Mouse (Mus musculus) ES-E14 (cell line): Measurements from ENCODE around the gene Fermt2. TPM values are rescaled to one million over a fixed set of nuclear protein-coding genes. Genes with fewer than 3 reads are reported as not detected.

ENCODE experiments used
- DNase-seq: peaks from one replicate; pipeline ENCODE4 v3.0.0-alpha.2; 2013; ENCODE audit warnings: low read depth, low spot score
- H3K27ac ChIP-seq: 2 replicates; pipeline ENCODE4 v1.5.1; 2012; ENCODE audit warnings: low read depth, mild to moderate bottlenecking, low read length, moderate library complexity, mixed read lengths; ENCODE audit not compliant: poor library complexity, insufficient read depth, severe bottlenecking
- H3K36me3 ChIP-seq: 2 replicates; pipeline ENCODE4 v1.6.1; 2012; ENCODE audit warnings: mild to moderate bottlenecking, low read length, moderate library complexity, mixed read lengths; ENCODE audit not compliant: control insufficient read depth, poor library complexity, insufficient read depth, severe bottlenecking
- H3K4me1 ChIP-seq, 2 experiments: fragments of 150-350 bp in 1 of 2; sonication (generic) in 1 of 2; 2 replicates each; pipeline ENCODE4 v1.6.1; 2012; ENCODE audit warnings: low read length in 2 of 2, mild to moderate bottlenecking in 1 of 2, mixed read lengths in 1 of 2; ENCODE audit not compliant: control insufficient read depth in 2 of 2, insufficient read depth in 2 of 2, poor library complexity in 1 of 2
- H3K4me3 ChIP-seq, 2 experiments: fragments of 150-350 bp in 1 of 2; sonication (generic) in 1 of 2; 2 replicates each; pipeline ENCODE4 v1.5.1; 2012; ENCODE audit warnings: low read length in 2 of 2, low read depth in 1 of 2, mild to moderate bottlenecking in 1 of 2, mixed read lengths in 1 of 2; ENCODE audit not compliant: insufficient read depth in 1 of 2, poor library complexity in 1 of 2, severe bottlenecking in 1 of 2
- H3K9ac ChIP-seq: 2 replicates; pipeline ENCODE4 v1.6.1; 2012; ENCODE audit warnings: low read depth, mild to moderate bottlenecking, low read length, mixed read lengths; ENCODE audit not compliant: poor library complexity, insufficient read depth, severe bottlenecking
- H3K9me3 ChIP-seq: fragments of 150-350 bp; sonication (generic); 2 replicates; pipeline ENCODE4 v1.6.1; 2012; ENCODE audit warnings: low read depth, mild to moderate bottlenecking, low read length; ENCODE audit not compliant: control insufficient read depth, insufficient read depth
- CHD2 ChIP-seq: IDR thresholded peaks from 2 replicates; pipeline ENCODE4 v1.6.1; 2014; ENCODE audit warnings: mild to moderate bottlenecking, low read depth, low read length, inconsistent platforms
- HCFC1 ChIP-seq: IDR thresholded peaks from 2 replicates; pipeline ENCODE4 v1.6.1; 2012; ENCODE audit warnings: low read length, inconsistent platforms, borderline replicate concordance; ENCODE audit not compliant: insufficient read depth
- MAFK ChIP-seq: IDR thresholded peaks from 2 replicates; pipeline ENCODE4 v1.6.1; 2014; ENCODE audit warnings: mild to moderate bottlenecking, low read depth, low read length, inconsistent platforms; ENCODE audit not compliant: insufficient read depth
- ZC3H11A ChIP-seq: IDR thresholded peaks from 2 replicates; pipeline ENCODE4 v1.6.1; 2012; ENCODE audit warnings: low read depth, mild to moderate bottlenecking, inconsistent platforms, low read length, borderline replicate concordance
- ZNF384 ChIP-seq: IDR thresholded peaks from 2 replicates; pipeline ENCODE4 v1.6.1; 2012; ENCODE audit warnings: low read depth, low read length, inconsistent platforms
- in situ Hi-C, 2 experiments: fragments of 600-800 bp; cut with MboI; formaldehyde crosslinking; loops; one replicate each; pipeline ENCODE4 v1.15.1; 2025; ENCODE audit warnings: low sequenced_read_pairs in 2 of 2, inconsistent platforms in 1 of 2; ENCODE audit not compliant: unreplicated experiment in 2 of 2
- total RNA-seq: library from RNA; depleted of rRNA; stranded (reverse); fragments of 300-350 nt; gene quantifications from 2 replicates; pipeline ENCODE4 v1.2.3, GENCODE M21; 2012; rRNA removed

Gene Fermt2
- 47.0 and 60.5 TPM in 2 replicates for total RNA-seq

GRCm38 (mm10) chr14:45529411-45530363 lies at the start of gene Fermt2:
TSS of gene Fermt2 (minus strand) at chr14:45530118.
- H3K4me3 ChIP-seq, result peak within 1 kb of the TSS; percentile 99
- H3K36me3 ChIP-seq, result no peaks in the 10 kb centered on the region
- no peak for DNase-seq
- H3K4me1 ChIP-seq, result peaks cover 2 to 4% of the 10 kb centered on the region in 2 experiments; a peak in 2 of 4 replicates
- no peaks in the 10 kb centered on the region for H3K9me3 ChIP-seq
- H3K9ac ChIP-seq, result peak within 1 kb of the TSS; percentile 96
- H3K27ac ChIP-seq, result peak within 1 kb of the TSS; percentile 65
- in situ Hi-C loops, result no loop called here
- TF ChIP-seq ZC3H11A (no peak), HCFC1 (no peak), ZNF384 (no peak), CHD2 (no peak), MAFK (no peak)

- no peak overlapping the region; the same call in 1 of the 2 replicates for H3K9ac ChIP-seq
Observed at GRCm38 (mm10) chr14:45566066-45566937, 36.4 kb upstream of the Fermt2 start.

GRCm38 (mm10) chr14:45565216-45566065 lies 35.5 kb upstream of the Fermt2 start:
- 0 out of 2 replicates have a peak overlapping the region, but pooled peaks have one; percentile 10 for H3K9ac ChIP-seq

More at GRCm38 (mm10) chr14:45566066-45566937, 36.4 kb upstream of the Fermt2 start:
- TF ChIP-seq CHD2 (no peak), ZC3H11A (no peak), MAFK (no peak), ZNF384 (no peak), HCFC1 (no peak)
- peak overlapping the region; percentile 47 to 53; a peak in 3 of 4 replicates for H3K4me3 ChIP-seq
- in situ Hi-C loops, result no loop called here
- H3K27ac ChIP-seq, result no peak overlapping the region
- H3K4me1 ChIP-seq, result peaks cover 4 to 7% of the 10 kb centered on the region in 2 experiments; a peak in 1 of 4 replicates
- no peaks in the 10 kb centered on the region for H3K9me3 ChIP-seq
- no peaks in the 10 kb centered on the region for H3K36me3 ChIP-seq
- peak; percentile 69 for DNase-seq

GRCm38 (mm10) chr14:45563577-45563976 lies 33.7 kb upstream of the Fermt2 start:
- no peak for DNase-seq
- Histone ChIP-seq H3K9ac (no peak overlapping the region), H3K27ac (no peak overlapping the region), H3K4me1 (peaks cover 6 to 13% of the 10 kb centered on the region in 2 experiments; a peak in 2 of 4 replicates), H3K36me3 (no peaks in the 10 kb centered on the region), H3K9me3 (no peaks in the 10 kb centered on the region), H3K4me3 (no peak overlapping the region)
- in situ Hi-C loops, result no loop called here
- no peak for TF ChIP-seq HCFC1

More at GRCm38 (mm10) chr14:45565216-45566065, 35.5 kb upstream of the Fermt2 start:
- no peak for DNase-seq
- Histone ChIP-seq H3K36me3 (no peaks in the 10 kb centered on the region), H3K27ac (no peak overlapping the region), H3K4me1 (peaks cover 4 to 7% of the 10 kb centered on the region in 2 experiments; a peak in 1 of 4 replicates), H3K4me3 (peak overlapping the region; percentile 5 to 47; a peak in 3 of 4 replicates), H3K9me3 (no peaks in the 10 kb centered on the region)
- in situ Hi-C loops, result no loop called here
- TF ChIP-seq CHD2 (no peak), HCFC1 (no peak), ZC3H11A (no peak), MAFK (no peak), ZNF384 (no peak)
